Mouse (Mus musculus) lung, embryonic 14.5 days (tissue): Measurements from ENCODE around the gene Fto. TPM values are rescaled to one million over a fixed set of nuclear protein-coding genes. Genes with fewer than 3 reads are reported as not detected.

Source experiments
- ATAC-seq: fragments of 200-750 bp; cut with Nextera tagmentation; 2 replicates; pipeline ENCODE4 v1.8.0; 2017; ENCODE audit warnings: mild to moderate bottlenecking, moderate TSS enrichment, moderate library complexity; ENCODE audit not compliant: insufficient read depth
- DNase-seq: peaks from one replicate; pipeline ENCODE4 v3.0.0-alpha.2; 2015
- H3K27ac ChIP-seq: fragments of 300-500 bp; sonication (generic); 2 replicates; pipeline ENCODE4 v1.5.1; 2014; ENCODE audit warnings: low read depth, mild to moderate bottlenecking, moderate library complexity
- H3K27me3 ChIP-seq: fragments of 300-500 bp; sonication (generic); 2 replicates; pipeline ENCODE4 v1.6.1; 2014; ENCODE audit warnings: low read length, control low read depth; ENCODE audit not compliant: insufficient read depth
- H3K36me3 ChIP-seq: fragments of 300-500 bp; sonication (generic); 2 replicates; pipeline ENCODE4 v1.6.1; 2014; ENCODE audit warnings: control low read depth; ENCODE audit not compliant: insufficient read depth
- H3K4me1 ChIP-seq: fragments of 300-500 bp; sonication (generic); 2 replicates; pipeline ENCODE4 v1.6.1; 2014; ENCODE audit warnings: antibody characterized with exemption, control low read depth; ENCODE audit not compliant: insufficient read depth
- H3K4me2 ChIP-seq: fragments of 300-500 bp; sonication (generic); 2 replicates; pipeline ENCODE4 v1.6.1; 2014; ENCODE audit warnings: mild to moderate bottlenecking
- H3K4me3 ChIP-seq: fragments of 300-500 bp; sonication (generic); 2 replicates; pipeline ENCODE4 v1.5.1; 2014; ENCODE audit warnings: low read depth, low read length
- H3K9ac ChIP-seq: fragments of 300-500 bp; sonication (generic); 2 replicates; pipeline ENCODE4 v1.6.1; 2014
- H3K9me3 ChIP-seq: fragments of 300-500 bp; sonication (generic); 2 replicates; pipeline ENCODE4 v1.6.1; 2016; ENCODE audit warnings: low read depth, low read length, control low read depth
- CTCF ChIP-seq: IDR thresholded peaks from 2 replicates; pipeline ENCODE4 v1.5.1; 2016; ENCODE audit warnings: antibody characterized with exemption, low read depth
- WGBS: fragments of 180-500 bp; shearing (Covaris S2); extraction: QIAGEN DNeasy Blood & Tissue Kit; methylation state at CpG from one replicate; pipeline ENCODE4 v1.1.7; 2014; 5-methylcytosine and 5-hydroxymethylcytosine counted together
- polyA plus RNA-seq: library from polyadenylated mRNA; unstranded; fragments of >200 nt; fragmentation: Nextera tagmentation; extraction: Ambion mirVana; gene quantifications from 2 replicates; pipeline ENCODE4 v1.2.1, GENCODE M21; 2014

Fto gene
- polyA plus RNA-seq, 1 experiment from 2014 or later: 104 TPM

DNA sequence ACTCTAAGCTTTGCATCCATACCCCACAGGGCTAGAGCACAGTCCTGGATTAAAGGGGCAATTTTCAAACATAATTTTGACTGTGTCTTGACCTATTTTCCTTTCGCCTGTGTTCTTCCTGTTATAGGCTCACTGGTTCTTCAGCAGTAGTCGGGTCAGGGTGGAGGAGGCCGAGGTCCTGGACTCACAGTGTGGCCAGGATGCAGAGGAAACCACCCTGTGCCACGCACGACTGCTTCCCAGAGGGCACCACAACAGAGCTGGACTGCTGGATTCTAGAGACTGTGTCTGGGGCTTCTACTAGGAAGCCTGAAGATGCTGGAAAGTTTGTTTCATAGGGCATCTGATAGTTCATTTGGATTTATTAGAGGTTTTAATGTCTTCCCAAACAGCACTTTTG is 366.8 kb downstream of the Fto start:
- ATAC-seq: no peak
- H3K27me3 ChIP-seq: peaks cover 9% of the 10 kb centered on the region; the same call in 1 of the 2 replicates

DNA sequence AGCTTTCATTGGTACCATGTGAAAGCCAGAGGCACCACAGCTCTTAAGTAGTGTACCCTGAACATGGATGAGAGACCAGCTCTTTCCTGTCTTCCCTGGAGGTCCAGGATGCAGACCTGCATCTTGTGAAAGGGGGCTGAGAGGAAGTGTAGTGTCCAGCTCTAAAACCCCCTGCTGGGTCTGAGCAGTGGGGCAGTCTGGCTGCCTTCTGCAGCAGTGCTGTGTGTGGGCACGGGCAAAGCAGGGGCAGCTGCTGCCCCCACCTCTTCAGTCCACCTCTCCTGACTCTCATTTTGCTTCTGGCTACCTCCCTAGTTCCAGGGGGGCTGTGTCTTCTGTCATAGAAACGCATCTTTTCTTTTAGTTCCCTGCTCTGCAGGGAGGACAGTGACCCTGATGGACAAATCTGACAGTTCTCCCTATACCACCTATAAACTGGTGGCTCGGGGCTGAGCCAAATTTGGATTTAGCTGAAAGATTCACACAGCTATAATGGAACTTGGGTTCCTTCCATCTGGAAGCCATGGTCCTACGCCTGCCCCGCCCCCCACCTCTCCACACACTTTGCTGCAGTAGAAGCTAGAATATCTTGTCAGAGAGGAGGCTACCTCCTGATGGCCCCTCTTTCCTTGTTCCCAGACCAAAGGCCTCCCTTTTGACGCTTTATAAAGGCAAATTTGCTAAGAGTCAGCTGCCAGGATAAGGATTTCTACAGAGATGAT is 371.4 kb downstream of the Fto start:
- H3K27me3 ChIP-seq: peaks cover 15% of the 10 kb centered on the region; the same call in 1 of the 2 replicates
- no peaks in the 10 kb centered on the region for H3K36me3 ChIP-seq
- no peaks in the 10 kb centered on the region for H3K9me3 ChIP-seq
- WGBS: 60% methylated on average over 6 of the region's 6 CpGs
- H3K4me1 ChIP-seq: no peaks in the 10 kb centered on the region
- no peak for TF ChIP-seq CTCF
- no peak overlapping the region for H3K9ac ChIP-seq
- no peak overlapping the region for H3K4me3 ChIP-seq
- no peak for DNase-seq
- no peak overlapping the region for H3K4me2 ChIP-seq
- H3K27ac ChIP-seq: no peak overlapping the region
- ATAC-seq: no peak

More for the DNA sequence above, 366.8 kb downstream of the Fto start:
- no peak for DNase-seq
- WGBS: 76% methylated on average over 5 of the region's 5 CpGs
- Histone ChIP-seq H3K4me3 (no peak overlapping the region), H3K27ac (no peak overlapping the region), H3K4me2 (no peak overlapping the region), H3K36me3 (no peaks in the 10 kb centered on the region), H3K9ac (no peak overlapping the region), H3K9me3 (no peaks in the 10 kb centered on the region), H3K4me1 (no peaks in the 10 kb centered on the region)
- no peak for TF ChIP-seq CTCF

DNA sequence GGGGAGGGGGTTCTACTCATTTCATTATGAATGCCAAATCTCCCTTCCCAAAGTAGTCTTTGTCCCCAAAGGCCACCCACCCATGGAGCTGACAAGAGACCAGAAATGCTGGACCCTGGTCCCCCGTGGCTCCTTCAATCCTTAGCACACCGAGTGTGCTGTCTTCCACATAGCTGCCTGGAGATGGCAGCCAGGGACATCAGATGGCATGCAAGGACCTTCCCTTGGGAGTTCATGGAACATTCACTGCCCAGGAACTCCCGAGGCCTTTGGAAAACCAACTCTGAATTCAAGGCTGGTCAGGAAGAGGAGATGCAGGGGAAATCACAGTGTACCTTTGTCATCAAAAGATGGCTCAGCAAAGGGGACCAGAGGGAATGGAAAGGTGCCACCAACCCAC is 372.1 kb downstream of the Fto start:
- Histone ChIP-seq H3K27ac (no peak overlapping the region), H3K4me3 (no peak overlapping the region), H3K9me3 (no peaks in the 10 kb centered on the region), H3K27me3 (peaks cover 15% of the 10 kb centered on the region; the same call in 1 of the 2 replicates), H3K4me1 (no peaks in the 10 kb centered on the region), H3K36me3 (no peaks in the 10 kb centered on the region), H3K9ac (no peak overlapping the region), H3K4me2 (no peak overlapping the region)
- no peak for ATAC-seq
- WGBS: 45% methylated on average over 3 of the region's 3 CpGs
- peak; percentile 40 for TF ChIP-seq CTCF
- DNase-seq: peak; percentile 27

DNA sequence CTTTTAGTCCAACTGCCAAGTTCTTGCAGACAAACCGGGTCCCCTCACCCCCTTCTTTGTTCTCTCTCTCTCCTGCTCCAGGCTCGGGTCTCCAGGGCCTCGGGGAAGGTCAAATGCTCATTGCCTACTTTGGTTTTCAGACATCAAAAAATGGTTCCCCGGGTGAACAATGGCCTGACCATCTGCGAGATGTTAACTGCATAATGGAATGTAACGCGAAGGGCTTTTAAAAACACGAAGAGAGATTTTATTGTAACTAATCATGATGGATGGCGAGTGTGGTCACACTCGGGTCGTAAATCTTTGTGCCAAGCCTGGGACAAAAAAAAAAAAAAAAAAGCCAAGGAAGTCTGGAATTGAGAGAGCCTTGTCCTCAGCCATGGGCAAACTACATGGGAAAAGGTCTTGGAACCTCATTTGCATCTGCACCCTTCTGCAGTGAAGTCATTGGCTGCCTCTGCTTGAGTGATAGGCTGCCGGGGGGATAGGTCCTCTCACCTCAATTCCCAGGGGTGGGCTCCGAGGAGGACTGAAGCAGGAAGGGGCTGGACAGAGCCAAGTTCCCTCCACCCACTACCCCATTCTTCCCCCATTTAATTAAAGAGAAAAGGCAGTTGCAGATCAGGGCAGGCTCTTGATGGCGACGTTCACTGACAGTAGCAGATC is 378.9 kb downstream of the Fto start:
- no peak for ATAC-seq
- 20% methylated on average over 15 of the region's 15 CpGs for WGBS

DNA sequence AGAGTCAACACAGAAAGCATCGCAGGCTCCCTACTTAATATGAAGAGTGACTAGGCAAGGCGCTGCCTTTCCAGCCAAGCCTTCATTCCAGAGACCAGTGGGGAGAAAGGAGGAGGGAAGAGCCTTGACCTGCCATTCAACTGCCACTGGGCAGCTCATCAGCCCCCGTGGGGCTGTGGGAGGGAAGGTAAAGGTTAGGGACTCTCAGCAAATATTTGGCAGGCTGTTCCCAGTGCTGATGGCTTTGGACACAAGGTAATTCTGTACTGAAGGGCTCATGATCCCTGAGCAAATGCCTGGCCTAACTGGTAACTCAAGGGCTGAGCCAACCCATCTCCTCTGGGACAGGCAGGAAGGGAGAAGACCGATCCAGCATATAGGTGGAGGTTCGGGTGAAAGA is 393.2 kb downstream of the Fto start:
- H3K4me1 ChIP-seq: no peaks in the 10 kb centered on the region
- no peaks in the 10 kb centered on the region for H3K9me3 ChIP-seq
- 55% methylated on average over 5 of the region's 5 CpGs for WGBS
- H3K4me2 ChIP-seq: no peak overlapping the region
- H3K27ac ChIP-seq: no peak overlapping the region
- H3K4me3 ChIP-seq: no peak overlapping the region
- ATAC-seq (no peak), DNase-seq (no peak)
- no peak for TF ChIP-seq CTCF
- H3K9ac ChIP-seq: no peak overlapping the region
- H3K36me3 ChIP-seq: no peaks in the 10 kb centered on the region
- peaks cover 27% of the 10 kb centered on the region for H3K27me3 ChIP-seq

More for the DNA sequence above, 378.9 kb downstream of the Fto start:
- Histone ChIP-seq H3K27me3 (no peaks in the 10 kb centered on the region), H3K27ac (no peak overlapping the region), H3K9me3 (no peaks in the 10 kb centered on the region), H3K4me3 (no peak overlapping the region), H3K4me1 (no peaks in the 10 kb centered on the region), H3K36me3 (no peaks in the 10 kb centered on the region), H3K4me2 (no peak overlapping the region), H3K9ac (no peak overlapping the region)
- DNase-seq: no peak
- no peak for TF ChIP-seq CTCF

DNA sequence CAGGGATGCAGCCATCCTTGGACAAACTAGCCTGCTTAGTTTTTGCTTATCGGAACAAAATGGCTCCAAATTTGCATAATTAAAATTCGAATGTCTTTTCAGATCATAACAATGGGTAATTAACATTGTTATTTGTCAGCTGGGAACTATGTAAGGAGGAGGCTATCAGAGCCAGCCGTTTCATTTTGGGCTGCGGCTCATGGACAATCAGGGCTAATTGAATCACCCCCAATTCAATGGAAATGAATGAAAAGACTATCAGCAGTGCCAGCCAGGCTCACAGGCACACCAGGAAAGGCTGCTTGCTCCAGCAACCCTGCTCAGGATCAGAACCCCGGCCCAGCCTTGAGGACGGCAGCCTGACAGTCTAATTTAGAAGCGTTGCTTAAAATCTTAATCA is 395.3 kb downstream of the Fto start:
- peaks cover 4% of the 10 kb centered on the region for H3K4me1 ChIP-seq
- ATAC-seq: no peak
- H3K4me3 ChIP-seq: no peak overlapping the region
- H3K9ac ChIP-seq: no peak overlapping the region
- H3K9me3 ChIP-seq: no peaks in the 10 kb centered on the region
- no peak for TF ChIP-seq CTCF
- no peak for DNase-seq
- H3K4me2 ChIP-seq: no peak overlapping the region
- WGBS: 80% methylated on average over 7 of the region's 7 CpGs
- H3K27ac ChIP-seq: no peak overlapping the region
- no peaks in the 10 kb centered on the region for H3K36me3 ChIP-seq
- H3K27me3 ChIP-seq: peaks cover 33% of the 10 kb centered on the region

DNA sequence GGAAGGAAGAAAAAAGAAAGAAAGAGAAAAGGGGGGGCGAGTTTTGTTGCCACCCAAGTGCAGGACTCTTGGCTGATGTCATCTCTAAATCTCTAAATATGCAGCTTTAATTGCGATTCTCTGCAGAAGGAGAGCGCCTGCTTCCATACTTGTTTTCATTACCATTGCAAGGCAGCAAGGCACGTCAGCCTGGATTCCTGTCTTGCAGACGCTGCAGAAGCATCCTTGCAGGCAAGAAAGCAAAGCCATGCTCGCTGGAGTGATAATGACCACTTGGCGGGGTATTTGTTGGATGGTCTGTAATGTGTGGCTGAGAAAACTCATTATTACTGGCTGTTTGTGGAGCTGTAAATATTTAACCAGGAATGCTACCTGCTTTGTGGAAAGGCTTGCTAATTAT is 396.4 kb downstream of the Fto start:
- Histone ChIP-seq H3K9me3 (no peaks in the 10 kb centered on the region), H3K4me3 (no peak overlapping the region), H3K27ac (no peak overlapping the region), H3K4me2 (no peak overlapping the region), H3K36me3 (no peaks in the 10 kb centered on the region), H3K27me3 (peaks cover 33% of the 10 kb centered on the region), H3K9ac (no peak overlapping the region), H3K4me1 (peaks cover 6% of the 10 kb centered on the region)
- WGBS: 28% methylated on average over 7 of the region's 7 CpGs
- peak; percentile 33 for DNase-seq
- TF ChIP-seq CTCF: no peak
- no peak for ATAC-seq
